Comparison of ENCODE assay signal across 8 mouse cellular contexts in genomic region chr3:94658740-94659095, GRCm38 (mm10). TPM values are rescaled to one million over a fixed set of nuclear protein-coding genes. Genes with fewer than 3 reads are reported as not detected.
DNase-seq lines count a peak whose midpoint lies in the region; ATAC-seq and TF ChIP-seq lines count a peak whose summit lies in the region.
"Not testable (repeated sequence)": the region's sequence is repeated elsewhere in the genome, so short reads cannot be mapped to it uniquely, and the experiment has no call there.

Gene Tuft1, minus strand, starts transcription at chr3:94658872.

- peak within 1 kb of the TSS; percentile 56 for H3K4me3 ChIP-seq in embryonic fibroblast, embryonic 13.5 days (ENCODE audit: insufficient read depth, low read length)

- not testable (repeated sequence) for H3K27ac ChIP-seq in embryonic fibroblast, embryonic 13.5 days (ENCODE audit: insufficient read depth, low read length)

- not testable (repeated sequence) for H3K4me1 ChIP-seq in embryonic fibroblast, embryonic 13.5 days (ENCODE audit: control insufficient read depth, insufficient read depth, low read length)

- TF ChIP-seq CTCF in embryonic fibroblast, embryonic 13.5 days (IDR thresholded peaks at IDR 0.05; ENCODE audit: borderline replicate concordance, insufficient read depth, low read length) = not testable (repeated sequence)

- TF ChIP-seq POLR2A in embryonic fibroblast, embryonic 13.5 days (IDR thresholded peaks at IDR 0.05; ENCODE audit: low read depth, low read length) = not testable (repeated sequence)

- DNase-seq in adrenal gland, postnatal 14 days = peak; percentile 84
- DNase-seq in heart, adult 9 months (ENCODE audit: low spot score in 2 of 2) = peak; percentile 57 to 73
- peak; percentile 87 for DNase-seq in kidney, adult 11 months
- DNase-seq in left cerebral cortex, postnatal 36 days (ENCODE audit: low spot score in 2 of 2) = peak; percentile 39 to 40
- peak; percentile 56 to 66 for DNase-seq in right cerebral cortex, postnatal 10 days (ENCODE audit: low spot score in 2 of 2)
- DNase-seq in urinary bladder, adult 2 months (ENCODE audit: low spot score) = peak; percentile 64

- peak; percentile 94 for ATAC-seq in megakaryocyte, adult 5-6 weeks (ENCODE audit: poor library complexity, severe bottlenecking)

- intact Hi-C loops in left cerebral cortex, postnatal 36 days (cut with DNase I) = not testable (repeated sequence)

RNA-seq across cellular contexts. Expression of gene Tuft1, which starts in this region (rescaled TPM):
- total RNA-seq in adrenal gland, postnatal 14 days (2021) = 7.1 and 7.4 TPM in 2 replicates
- 3.2 and 6.1 TPM in 2 replicates for polyA plus RNA-seq in embryonic fibroblast, embryonic 13.5 days (2011; ENCODE audit: insufficient read length, low read depth, missing spikeins)
- total RNA-seq in left cerebral cortex, postnatal 36 days (2021) = 1 to 10 TPM; 1.2 to 1.3 TPM
- 0.80 and 1.1 TPM in 2 replicates for total RNA-seq in megakaryocyte, adult 5-6 weeks (2015)
- 0.85 and 2.1 TPM in 2 replicates for total RNA-seq in megakaryocyte, adult 5-6 weeks (2017)
- 17.0 and 18.9 TPM in 2 replicates for polyA plus RNA-seq in urinary bladder, adult 2 months (2012; rRNA removed)
